Mouse (Mus musculus): Measurements from ENCODE around the gene Grifin.

- TF ChIP-seq CTCF (IDR thresholded peaks at IDR 0.05; ENCODE audit: insufficient read depth, low read length) (no peak), POLR2A (IDR thresholded peaks at IDR 0.05; ENCODE audit: borderline replicate concordance, extremely low read depth, low read depth, low read length) (no peak)
These were observed 6.8 kb upstream of the Grifin start for GRCm38 (mm10) chr5:140571673-140572072.
